Mouse (Mus musculus) bone marrow macrophage, adult 2 months (primary cell): ENCODE measurements around the gene Efhd2. TPM values are rescaled to one million over a fixed set of nuclear protein-coding genes. Genes with fewer than 3 reads are reported as not detected.

ENCODE experiments used
- H3K27ac ChIP-seq: 2 replicates; pipeline ENCODE4 v1.5.1; 2012; ENCODE audit warnings: low read depth, low read length; ENCODE audit not compliant: insufficient read depth
- H3K4me1 ChIP-seq: 2 replicates; pipeline ENCODE4 v1.6.1; 2012; ENCODE audit warnings: low read length; ENCODE audit not compliant: control insufficient read depth, insufficient read depth
- H3K4me3 ChIP-seq: 2 replicates; pipeline ENCODE4 v1.5.1; 2012; ENCODE audit warnings: mild to moderate bottlenecking, low read length, moderate library complexity; ENCODE audit not compliant: insufficient read depth
- CTCF ChIP-seq: IDR thresholded peaks from 2 replicates; pipeline ENCODE4 v1.5.1; 2012; ENCODE audit warnings: low read depth, mild to moderate bottlenecking, low read length, moderate library complexity
- POLR2A ChIP-seq: IDR thresholded peaks from 2 replicates; pipeline ENCODE4 v1.6.1; 2012; ENCODE audit warnings: mild to moderate bottlenecking, low read depth, low read length, borderline replicate concordance
- polyA plus RNA-seq: library from polyadenylated mRNA; stranded (reverse); fragments of >200 nt; gene quantifications from 2 replicates; pipeline ENCODE4 v1.2.4, GENCODE M21; 2012; ENCODE audit not compliant: missing spikeins, insufficient read depth, insufficient read length

Gene Efhd2
- polyA plus RNA-seq, 1 experiment = 491 TPM

DNA sequence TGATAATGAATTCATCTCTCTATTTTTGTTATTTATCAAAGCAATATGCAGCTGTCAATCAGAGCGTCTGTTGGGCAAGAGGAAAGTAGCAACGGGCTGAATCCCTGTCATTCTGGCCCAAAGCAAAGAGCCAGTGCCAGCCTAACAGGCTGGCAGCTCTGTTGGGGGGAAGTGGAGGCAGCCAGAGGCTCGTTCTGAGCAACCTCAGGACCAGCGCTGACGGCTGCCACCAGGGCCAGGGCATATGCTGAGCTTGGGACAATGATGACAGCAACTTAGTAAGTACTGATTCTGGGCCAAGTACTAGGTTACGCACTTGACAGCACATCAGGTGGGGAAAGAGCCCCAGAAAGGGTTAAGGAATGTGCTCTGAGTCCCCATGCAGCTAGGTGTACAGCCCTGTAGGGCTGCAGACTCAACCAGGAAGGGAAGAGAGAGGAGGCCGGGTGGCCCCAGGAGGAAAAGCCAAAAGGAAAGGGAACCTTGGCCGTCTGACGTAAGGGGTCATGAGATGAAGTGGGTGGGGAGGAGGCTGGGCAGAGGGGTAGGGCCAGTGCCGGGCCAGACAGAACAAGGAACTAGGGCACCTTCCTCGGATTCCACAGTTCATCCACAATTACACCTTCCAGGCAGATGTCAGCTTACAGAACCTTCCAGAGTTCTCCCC is 3.9 kb downstream of the Efhd2 start:
- peak overlapping the region; percentile 96 for H3K27ac ChIP-seq
- TF ChIP-seq CTCF (no peak), POLR2A (no peak)
- H3K4me1 ChIP-seq = peaks cover 54% of the 10 kb centered on the region
- H3K4me3 ChIP-seq = peak overlapping the region; percentile 77

DNA sequence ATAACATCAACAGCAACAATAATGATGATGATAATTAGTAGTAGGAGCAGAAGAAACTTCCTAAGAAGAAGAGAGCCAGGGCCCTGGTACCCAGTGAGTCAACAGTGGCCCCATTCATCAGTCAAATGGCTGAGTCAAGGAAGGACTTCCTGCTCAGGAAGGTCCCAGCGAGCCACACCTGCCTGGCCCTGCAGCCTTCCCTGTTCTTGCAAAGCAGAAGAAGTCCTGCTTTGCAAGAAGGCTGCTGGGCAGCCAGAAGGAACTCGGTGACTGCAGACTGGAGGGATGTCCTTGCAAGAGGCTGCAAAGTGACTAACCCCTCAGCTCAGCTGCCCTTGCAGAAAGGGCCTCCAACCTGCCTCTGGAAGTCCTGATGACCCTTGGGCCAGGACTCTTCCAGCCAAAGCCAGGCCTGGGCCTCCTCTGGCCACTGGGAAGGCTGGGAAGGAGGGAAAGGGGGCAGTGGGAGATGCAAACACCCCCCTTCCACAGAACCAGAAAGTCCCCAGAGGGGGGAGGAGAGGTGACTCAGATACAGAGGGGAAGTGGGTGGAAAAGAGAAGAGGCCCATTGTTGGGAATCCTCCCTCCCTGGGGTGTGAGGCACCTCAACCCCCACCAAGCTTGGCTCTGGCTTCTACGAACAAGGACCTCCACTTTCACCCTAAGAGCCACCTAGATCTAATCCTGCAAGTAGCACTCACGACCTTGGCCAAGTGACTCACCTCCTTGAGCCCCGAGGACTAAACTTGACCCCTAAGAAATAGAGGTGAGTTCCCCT is 5.1 kb downstream of the Efhd2 start:
- H3K27ac ChIP-seq = peak overlapping the region; percentile 96
- TF ChIP-seq CTCF (no peak), POLR2A (no peak)
- peak overlapping the region; percentile 48 for H3K4me3 ChIP-seq
- peaks cover 57% of the 10 kb centered on the region for H3K4me1 ChIP-seq

DNA sequence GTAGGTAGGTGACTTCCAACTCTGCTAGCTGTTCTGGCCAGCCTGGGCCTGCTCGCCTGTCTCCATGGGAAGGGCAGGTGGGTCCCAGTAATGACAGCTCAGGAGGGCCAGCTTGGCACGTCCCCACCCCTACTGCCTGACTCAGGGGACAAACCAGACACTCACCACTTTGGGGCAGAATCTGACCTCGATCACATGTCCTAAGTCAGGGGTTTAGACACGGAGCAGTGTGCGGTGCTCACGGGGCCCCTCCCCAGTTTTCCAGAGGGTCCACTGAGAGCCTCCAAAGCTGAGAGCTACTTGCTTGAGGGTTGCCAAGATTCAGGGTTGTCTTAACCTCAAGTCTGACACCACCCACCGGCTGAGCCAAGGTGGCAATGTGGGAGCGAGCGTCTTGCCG is 6.7 kb downstream of the Efhd2 start:
- H3K4me1 ChIP-seq = peaks cover 57% of the 10 kb centered on the region
- H3K27ac ChIP-seq = peak overlapping the region; percentile 2
- H3K4me3 ChIP-seq = no peak overlapping the region
- no peak for TF ChIP-seq CTCF
- no peak for TF ChIP-seq POLR2A

DNA sequence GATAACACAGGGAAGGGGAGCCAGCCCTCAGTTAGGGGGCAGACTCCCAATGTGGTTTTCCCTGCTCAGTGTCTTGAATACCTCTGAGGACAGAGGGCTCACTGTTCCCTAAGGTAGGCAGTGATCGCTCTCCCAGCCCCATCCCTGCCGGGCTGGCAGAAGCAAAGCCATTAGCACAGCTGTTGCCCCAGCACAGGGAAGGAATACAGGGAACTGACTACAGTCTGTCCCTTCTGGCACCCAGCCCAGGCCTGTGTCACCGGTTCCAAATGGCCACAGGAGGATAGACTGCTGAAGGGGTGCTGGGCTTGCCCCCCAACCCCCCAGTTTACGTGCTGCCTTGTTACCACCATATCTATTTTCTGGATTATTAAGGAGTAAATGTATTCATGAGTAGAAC is 7.2 kb downstream of the Efhd2 start:
- Histone ChIP-seq H3K27ac (0 out of 2 replicates have a peak overlapping the region, but pooled peaks have one; percentile 2), H3K4me1 (peaks cover 57% of the 10 kb centered on the region), H3K4me3 (no peak overlapping the region)
- TF ChIP-seq CTCF (no peak), POLR2A (no peak)

- TF ChIP-seq CTCF = no peak
- TF ChIP-seq POLR2A = no peak
- Histone ChIP-seq H3K27ac (no peak overlapping the region), H3K4me1 (peaks cover 58% of the 10 kb centered on the region)
These were observed 7.7 kb downstream of the Efhd2 start for GRCm38 (mm10) chr4:141866933-141867490.

DNA sequence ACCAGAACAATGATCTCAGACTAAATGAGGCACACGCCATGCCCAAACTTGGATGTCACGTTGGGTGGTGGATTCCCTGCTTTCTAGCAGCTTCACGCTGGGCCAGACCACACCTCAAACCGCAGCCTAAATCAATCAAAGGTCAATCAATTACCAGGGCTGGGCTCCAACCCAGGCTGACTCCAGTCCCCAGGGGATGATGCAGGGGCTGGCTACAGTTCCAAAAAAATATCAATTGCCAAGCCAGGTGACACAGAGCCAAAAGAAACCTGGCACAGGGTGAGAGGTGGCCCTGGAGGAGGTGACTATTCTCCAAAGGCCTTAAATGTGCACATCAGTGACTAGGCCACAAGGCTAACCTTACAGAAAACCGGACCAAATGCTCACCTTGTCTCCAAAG is 9.1 kb downstream of the Efhd2 start:
- no peak overlapping the region for H3K4me3 ChIP-seq
- TF ChIP-seq CTCF = no peak
- TF ChIP-seq POLR2A = no peak
- H3K4me1 ChIP-seq = peaks cover 51% of the 10 kb centered on the region
- H3K27ac ChIP-seq = no peak overlapping the region

More at GRCm38 (mm10) chr4:141866933-141867490, 7.7 kb downstream of the Efhd2 start:
- no peak overlapping the region for H3K4me3 ChIP-seq

- no peak overlapping the region for H3K27ac ChIP-seq
- H3K4me1 ChIP-seq = peaks cover 45% of the 10 kb centered on the region
- H3K4me3 ChIP-seq = no peak overlapping the region
- TF ChIP-seq POLR2A = no peak
- TF ChIP-seq CTCF = no peak
These were observed 9.7 kb downstream of the Efhd2 start for GRCm38 (mm10) chr4:141865006-141865405.

- H3K27ac ChIP-seq = no peak overlapping the region
- TF ChIP-seq CTCF = no peak
- no peak for TF ChIP-seq POLR2A
- H3K4me1 ChIP-seq = peaks cover 44% of the 10 kb centered on the region
- H3K4me3 ChIP-seq = no peak overlapping the region
These were observed 10.2 kb downstream of the Efhd2 start for GRCm38 (mm10) chr4:141864506-141864905.

GRCm38 (mm10) chr4:141863726-141864280 is 10.9 kb downstream of the Efhd2 start:
- H3K27ac ChIP-seq = no peak overlapping the region
- no peak overlapping the region for H3K4me3 ChIP-seq
- peaks cover 43% of the 10 kb centered on the region for H3K4me1 ChIP-seq
- TF ChIP-seq POLR2A (no peak), CTCF (no peak)
